Mouse (Mus musculus) cerebellum, adult 8-10 months (tissue): ENCODE results near the gene Man1c1.

Source experiments
- DNase-seq: peaks from one replicate; pipeline ENCODE4 v3.0.0; 2022

Man1c1 gene

GRCm38 (mm10) chr4:134601404-134601803, 102.7 kb downstream of the Man1c1 start:
- DNase-seq = no peak

- DNase-seq = no peak
Observed at GRCm38 (mm10) chr4:134600777-134601176, 103.3 kb downstream of the Man1c1 start.

GRCm38 (mm10) chr4:134600060-134600459, 104.0 kb downstream of the Man1c1 start:
- DNase-seq = no peak

GRCm38 (mm10) chr4:134596816-134597692, 107.0 kb downstream of the Man1c1 start:
- peak; percentile 66 for DNase-seq

GRCm38 (mm10) chr4:134594731-134595439, 109.2 kb downstream of the Man1c1 start:
- no peak for DNase-seq

GRCm38 (mm10) chr4:134592442-134592841, 111.6 kb downstream of the Man1c1 start:
- no peak for DNase-seq

- DNase-seq = peak; percentile 98
Observed at GRCm38 (mm10) chr4:134591506-134592061, 112.5 kb downstream of the Man1c1 start.

- no peak for DNase-seq
Observed at GRCm38 (mm10) chr4:134590227-134590926, 113.7 kb downstream of the Man1c1 start.

GRCm38 (mm10) chr4:134589786-134590185, 114.3 kb downstream of the Man1c1 start:
- no peak for DNase-seq

GRCm38 (mm10) chr4:134588951-134589350, 115.1 kb downstream of the Man1c1 start:
- DNase-seq = no peak

GRCm38 (mm10) chr4:134588287-134588686, 115.8 kb downstream of the Man1c1 start:
- DNase-seq = no peak

GRCm38 (mm10) chr4:134587636-134588197, 116.4 kb downstream of the Man1c1 start:
- DNase-seq = no peak

GRCm38 (mm10) chr4:134586631-134587030, 117.5 kb downstream of the Man1c1 start:
- no peak for DNase-seq

GRCm38 (mm10) chr4:134586126-134586525, 118.0 kb downstream of the Man1c1 start:
- no peak for DNase-seq

GRCm38 (mm10) chr4:134583513-134583912, 120.6 kb downstream of the Man1c1 start:
- no peak for DNase-seq

GRCm38 (mm10) chr4:134581365-134581764, 122.7 kb downstream of the Man1c1 start:
- DNase-seq = no peak

GRCm38 (mm10) chr4:134580351-134581148, 123.5 kb downstream of the Man1c1 start:
- peak; percentile 74 for DNase-seq

GRCm38 (mm10) chr4:134579620-134580019, 124.5 kb downstream of the Man1c1 start:
- no peak for DNase-seq

GRCm38 (mm10) chr4:134579212-134579611, 124.9 kb downstream of the Man1c1 start:
- no peak for DNase-seq

- no peak for DNase-seq
Observed at GRCm38 (mm10) chr4:134578407-134578806, 125.7 kb downstream of the Man1c1 start.

- no peak for DNase-seq
Observed at GRCm38 (mm10) chr4:134577281-134577680, 126.8 kb downstream of the Man1c1 start.

GRCm38 (mm10) chr4:134575486-134575885, 128.6 kb downstream of the Man1c1 start:
- DNase-seq = no peak
